In genomic region chr3:129953296-129953695, GRCm38 (mm10) we compare ENCODE assay signal across 17 mouse cellular contexts. TPM values are rescaled to one million over a fixed set of nuclear protein-coding genes. Genes with fewer than 3 reads are reported as not detected.
"Had no signal": no experiment of that assay in that cellular context is flagged by ENCODE, and none has a peak within 500 bp of the region (broad histone marks: within the 10 kb centered on the region; RNA-seq: fewer than 3 reads in every experiment).

No protein-coding gene starts in this region.

- H3K4me1 ChIP-seq: liver, embryonic 13.5 days; midbrain, embryonic 12.5 days; midbrain, embryonic 15.5 days; neural tube, embryonic 13.5 days; stomach, embryonic 15.5 days had no signal

- H3K9ac ChIP-seq: liver, embryonic 13.5 days; midbrain, embryonic 12.5 days; midbrain, embryonic 15.5 days; neural tube, embryonic 13.5 days; stomach, embryonic 15.5 days had no signal

- DNase-seq: kidney, postnatal 25 days; layer of hippocampus, adult 9-11 months; liver, embryonic 13.5 days; lung, adult 2 months; lung, postnatal 14 days; retina, postnatal 1 day; right cerebral cortex, postnatal 25 days; spleen, adult 18-20 months; thymus, postnatal 36 days had no signal

- H3K36me3 ChIP-seq: liver, embryonic 13.5 days; midbrain, embryonic 12.5 days; midbrain, embryonic 15.5 days; neural tube, embryonic 13.5 days; stomach, embryonic 15.5 days had no signal

- H3K27me3 ChIP-seq: liver, embryonic 13.5 days; midbrain, embryonic 12.5 days; midbrain, embryonic 15.5 days; neural tube, embryonic 13.5 days; stomach, embryonic 15.5 days had no signal

- H3K9me3 ChIP-seq: liver, embryonic 13.5 days; midbrain, embryonic 12.5 days; midbrain, embryonic 15.5 days; neural tube, embryonic 13.5 days; stomach, embryonic 15.5 days had no signal

- H3K4me2 ChIP-seq: liver, embryonic 13.5 days; midbrain, embryonic 12.5 days; midbrain, embryonic 15.5 days; neural tube, embryonic 13.5 days; stomach, embryonic 15.5 days had no signal

- ATAC-seq: midbrain, embryonic 15.5 days had no signal

- H3K27ac ChIP-seq: kidney, postnatal 0 days; layer of hippocampus, adult 2 months; liver, embryonic 13.5 days; midbrain, embryonic 12.5 days; midbrain, embryonic 15.5 days; neural tube, embryonic 13.5 days; stomach, embryonic 15.5 days had no signal

- H3K4me3 ChIP-seq: layer of hippocampus, adult 2 months; liver, embryonic 13.5 days; midbrain, embryonic 12.5 days; midbrain, embryonic 15.5 days; myocyte; neural tube, embryonic 13.5 days; stomach, embryonic 15.5 days had no signal

RNA-seq across cellular contexts. Expression of gene Mcub, which starts 16.7 kb away (rescaled TPM):
- total RNA-seq: liver, adult 2 months had no signal
